Mouse (Mus musculus) gastrocnemius, postnatal 14 days (tissue): ENCODE measurements around the gene Rreb1. TPM values are rescaled to one million over a fixed set of nuclear protein-coding genes. Genes with fewer than 3 reads are reported as not detected.

Source experiments
- DNase-seq: peaks from one replicate; pipeline ENCODE4 v3.0.0; 2021; ENCODE audit warnings: mixed read lengths
- intact Hi-C: fragments of 180-260 bp; cut with DNase I; formaldehyde crosslinking; loops from one replicate; pipeline ENCODE4 v1.15.1; 2025; ENCODE audit warnings: low total_unique reads
- total RNA-seq, 2 experiments: library from RNA; stranded (reverse); gene quantifications; 2 replicates each; pipeline ENCODE4 v1.2.3; 2021

Gene Rreb1
- total RNA-seq, 2 experiments from 2014 or later = 26.2 to 32.9 TPM

GRCm38 (mm10) chr13:37895564-37896254, 117.5 kb downstream of the Rreb1 start:
- DNase-seq = no peak
- intact Hi-C loops = loop anchor here (10.0 kb wide), 1 partner anchor 121 kb away; the partner anchor contains the start of gene Rreb1

- DNase-seq = no peak
- intact Hi-C loops = loop anchor here (10.0 kb wide), 1 partner anchor 122 kb away; the partner anchor contains the start of gene Rreb1
Observed at GRCm38 (mm10) chr13:37896423-37896822, 118.2 kb downstream of the Rreb1 start.

- intact Hi-C loops = loop anchor here (10.0 kb wide), 1 partner anchor 124 kb away; the partner anchor contains the start of gene Rreb1
- DNase-seq = no peak
Observed at GRCm38 (mm10) chr13:37898772-37899171, 120.6 kb downstream of the Rreb1 start.

DNA sequence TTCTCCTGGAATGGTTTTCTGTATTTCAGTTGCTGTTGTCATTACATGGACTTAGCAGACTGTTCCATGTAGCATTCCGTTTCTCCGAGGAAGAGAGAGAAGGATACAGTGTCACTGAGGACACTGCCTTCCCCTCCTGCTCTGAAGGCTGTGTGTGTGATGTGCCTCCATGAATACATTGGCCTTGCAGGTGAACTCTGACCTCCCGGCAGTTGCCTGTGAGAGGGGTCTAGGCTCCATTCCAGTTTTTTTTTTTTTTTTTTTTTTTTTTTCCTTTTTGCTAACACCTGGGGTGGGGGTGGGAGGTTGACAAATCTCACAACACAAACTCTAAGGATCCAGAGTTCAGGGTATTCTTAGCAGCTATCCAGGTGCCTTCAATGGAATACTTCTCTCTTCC, 124.8 kb downstream of the Rreb1 start:
- intact Hi-C loops = no loop called here
- no peak for DNase-seq

- DNase-seq = no peak
- intact Hi-C loops = no loop called here
Observed at GRCm38 (mm10) chr13:37903476-37903875, 125.3 kb downstream of the Rreb1 start.

DNA sequence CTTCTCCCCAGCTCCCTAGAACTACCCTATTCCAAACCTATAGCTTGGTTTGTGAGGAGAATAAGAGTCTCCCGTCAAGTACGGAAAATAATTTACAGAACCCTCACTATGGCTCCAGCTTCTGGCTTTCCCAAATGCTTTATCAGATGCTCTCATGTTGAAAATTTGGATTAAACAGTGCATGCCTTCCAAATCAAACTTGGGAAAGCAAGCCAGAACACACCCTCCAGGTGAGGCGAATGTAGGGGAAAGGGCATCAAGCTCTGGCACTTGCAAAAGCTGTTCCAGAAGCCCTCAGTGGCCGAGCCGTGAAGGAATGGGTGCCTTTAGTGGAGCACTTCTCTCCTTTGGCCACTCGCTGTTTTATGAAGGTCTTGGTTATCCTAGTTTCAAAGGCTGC, 126.2 kb downstream of the Rreb1 start:
- intact Hi-C loops = no loop called here
- no peak for DNase-seq

- intact Hi-C loops = no loop called here
- no peak for DNase-seq
Observed at GRCm38 (mm10) chr13:37908061-37908460, 129.9 kb downstream of the Rreb1 start.

GRCm38 (mm10) chr13:37908493-37908892, 130.3 kb downstream of the Rreb1 start:
- DNase-seq = no peak
- intact Hi-C loops = no loop called here

- DNase-seq = no peak
- intact Hi-C loops = no loop called here
Observed at GRCm38 (mm10) chr13:37909225-37909624, 131.0 kb downstream of the Rreb1 start.

DNA sequence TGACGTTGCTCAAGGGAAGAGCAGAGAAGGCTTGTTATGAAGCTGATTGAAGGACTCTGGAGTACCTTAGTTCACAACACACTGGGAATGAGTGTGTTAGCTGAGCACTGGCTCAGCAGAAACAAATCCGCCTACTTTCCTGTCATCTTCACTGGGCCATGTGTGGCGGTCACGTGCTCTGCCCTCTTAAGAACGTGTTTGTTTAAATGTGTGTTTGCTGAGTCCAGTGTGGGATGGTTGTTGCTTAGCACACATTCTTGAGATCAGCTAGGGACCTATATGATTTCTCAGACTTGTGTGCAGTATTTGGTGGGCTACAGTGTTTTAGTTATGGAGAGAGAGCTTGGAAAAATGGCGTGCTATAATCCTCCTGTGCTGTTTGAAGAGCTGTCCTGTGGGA, 133.8 kb downstream of the Rreb1 start:
- intact Hi-C loops = no loop called here
- DNase-seq = no peak

- intact Hi-C loops = no loop called here
- no peak for DNase-seq
Observed at GRCm38 (mm10) chr13:37912591-37913467, 134.6 kb downstream of the Rreb1 start.

GRCm38 (mm10) chr13:37913963-37914362, 135.8 kb downstream of the Rreb1 start:
- no peak for DNase-seq
- intact Hi-C loops = no loop called here

DNA sequence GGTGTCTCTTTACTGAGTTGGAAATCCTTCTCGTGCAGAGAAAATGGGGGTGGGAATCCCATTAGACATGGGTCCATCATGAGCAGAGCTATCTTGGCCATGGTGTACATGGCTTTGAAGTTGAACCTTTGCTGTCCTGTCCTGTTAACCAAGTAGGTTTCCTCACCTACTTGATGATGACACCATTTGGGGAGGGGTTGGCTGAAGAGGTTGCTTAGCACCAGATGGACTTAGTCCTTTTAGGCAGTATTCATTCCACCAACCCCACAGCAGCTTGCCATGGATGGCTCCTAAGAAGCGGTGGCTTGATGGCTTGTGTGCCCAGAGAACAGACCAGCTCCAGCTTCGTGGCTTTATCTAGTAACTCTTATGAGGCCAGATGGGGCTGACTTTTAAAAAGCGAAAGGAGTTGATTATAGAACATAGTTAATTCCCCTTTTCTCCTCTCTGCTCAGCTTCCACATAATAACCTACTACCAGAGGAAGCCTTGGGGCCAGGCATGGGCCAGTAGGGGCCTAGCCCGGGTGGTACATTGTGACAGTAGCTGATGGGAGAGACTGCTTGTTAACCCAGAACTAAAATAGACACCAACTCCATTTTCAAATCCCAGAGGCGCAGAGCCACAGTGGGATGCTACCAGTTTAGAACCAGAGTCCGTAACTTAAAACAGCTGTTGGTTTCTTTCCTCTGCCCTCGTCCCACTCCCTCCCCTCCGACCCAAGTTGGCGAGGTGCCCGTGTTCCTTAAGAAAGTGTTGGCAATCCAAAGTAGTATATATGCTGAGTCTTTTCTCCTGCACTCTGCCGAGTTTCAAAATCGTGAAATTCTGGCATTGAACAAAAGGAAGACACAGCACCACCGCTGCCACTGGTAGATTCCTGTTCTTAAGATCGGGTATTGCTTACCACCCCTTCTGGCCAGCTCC, 140.4 kb downstream of the Rreb1 start:
- intact Hi-C loops = no loop called here

GRCm38 (mm10) chr13:37919711-37920277, 141.6 kb downstream of the Rreb1 start:
- intact Hi-C loops = no loop called here
- DNase-seq = no peak

More for the DNA sequence above, 140.4 kb downstream of the Rreb1 start:
- DNase-seq = no peak

- DNase-seq = peak; percentile 40
- intact Hi-C loops = no loop called here
Observed at GRCm38 (mm10) chr13:37920727-37921126, 142.5 kb downstream of the Rreb1 start.

DNA sequence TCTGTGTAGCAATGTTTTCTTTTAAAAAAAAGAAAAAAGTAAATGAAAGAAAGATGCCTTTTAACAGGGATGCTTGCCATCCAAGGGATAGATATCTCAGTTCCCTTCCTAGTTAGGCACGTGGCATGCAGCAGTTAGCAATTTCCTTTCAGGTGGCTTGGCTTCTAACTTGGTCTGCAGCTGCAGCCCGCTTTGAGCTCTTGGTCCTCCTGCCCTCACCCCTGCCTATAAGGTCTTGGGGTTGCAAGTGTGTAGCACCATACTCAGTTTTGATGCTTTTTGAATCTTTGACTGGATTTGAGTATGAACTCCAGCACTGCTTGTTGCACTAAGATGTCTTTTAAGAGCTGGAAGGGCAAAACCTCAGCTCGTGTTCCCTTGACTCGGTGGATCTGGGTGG, 144.9 kb downstream of the Rreb1 start:
- no peak for DNase-seq
- intact Hi-C loops = no loop called here

DNA sequence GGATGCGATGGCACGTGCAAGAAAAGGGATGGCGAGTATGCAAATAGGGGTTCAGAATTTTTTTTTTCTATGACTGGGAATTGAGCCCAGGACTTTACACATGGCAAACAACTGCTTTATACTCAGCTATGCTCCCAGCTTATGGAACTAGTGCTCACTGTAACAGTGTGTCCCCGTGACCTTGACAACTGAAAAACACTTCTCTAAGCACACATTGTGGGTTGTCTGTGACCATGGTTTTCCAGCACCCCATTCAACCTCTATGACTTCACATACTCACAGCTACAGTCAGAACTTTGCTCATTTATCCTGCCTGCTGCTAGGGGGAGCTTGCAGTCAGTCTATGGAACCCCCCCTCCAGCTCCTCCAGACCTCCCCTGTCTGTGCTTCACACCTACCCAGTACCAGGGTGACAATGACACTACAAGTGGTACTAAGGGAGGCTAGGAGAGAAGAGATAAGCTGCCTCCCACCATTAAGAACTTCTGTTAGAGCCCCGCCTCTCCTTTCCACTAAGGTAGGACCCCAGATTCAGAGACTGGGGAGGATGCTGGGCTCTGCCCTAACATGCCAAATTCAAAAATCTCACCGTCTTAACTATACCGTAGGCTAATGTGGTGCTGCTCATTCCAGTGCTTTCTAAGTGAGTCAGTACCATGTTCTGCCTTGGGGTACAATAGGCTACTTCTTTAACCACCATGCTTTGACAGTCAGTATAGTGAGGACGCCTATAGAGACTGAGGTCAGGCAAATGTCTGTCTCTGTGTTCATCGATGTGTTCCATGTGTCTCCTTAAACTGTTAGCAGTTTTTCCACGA, 145.7 kb downstream of the Rreb1 start:
- no peak for DNase-seq
- intact Hi-C loops = no loop called here

DNA sequence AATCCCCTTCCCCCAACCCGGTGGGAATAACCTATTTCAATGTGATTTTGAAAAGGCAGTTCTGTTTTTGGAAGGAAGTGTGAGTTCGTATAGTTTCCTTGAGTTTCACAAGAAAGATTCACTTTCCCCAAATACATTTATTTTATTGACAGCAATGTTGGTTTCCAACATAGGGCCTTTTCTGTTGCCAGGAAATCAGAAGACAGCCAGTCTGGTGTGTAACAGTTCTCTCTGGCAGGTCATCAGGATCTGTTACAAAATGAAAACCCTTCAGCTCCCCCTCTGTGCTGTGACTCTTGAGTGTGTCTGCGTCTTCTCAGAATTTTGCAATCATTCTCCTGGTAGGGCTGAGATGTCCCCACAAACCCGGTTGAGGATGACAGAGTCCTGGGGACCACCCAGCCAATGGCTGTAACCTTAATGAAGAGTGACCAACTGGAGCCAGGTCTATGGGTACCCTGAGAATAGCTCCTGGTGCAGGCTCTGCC, 146.3 kb downstream of the Rreb1 start:
- DNase-seq = no peak
- intact Hi-C loops = no loop called here
